Mouse (Mus musculus) CH12.LX (cell line): Measurements from ENCODE around the gene R3hdm2.

Source experiments
- BHLHE40 ChIP-seq: IDR thresholded peaks from 2 replicates; pipeline ENCODE4 v1.6.1; 2011; ENCODE audit warnings: mild to moderate bottlenecking, low read depth, low read length, improper control_type of control experiment
- CHD2 ChIP-seq: IDR thresholded peaks from 2 replicates; pipeline ENCODE4 v1.6.1; 2011; ENCODE audit warnings: low read length, improper control_type of control experiment
- CTCF ChIP-seq, 2 experiments: IDR thresholded peaks in 1 of 2; conservative IDR thresholded peaks in 1 of 2; 2 replicates each; pipeline ENCODE4 v1.5.1; 2011 to 2012; ENCODE audit warnings: low read depth in 2 of 2, low read length in 2 of 2, improper control_type of control experiment in 1 of 2, inconsistent platforms in 1 of 2, mild to moderate bottlenecking in 1 of 2, moderate library complexity in 1 of 2
- MAZ ChIP-seq: IDR thresholded peaks from 2 replicates; pipeline ENCODE4 v1.6.1; 2012; ENCODE audit warnings: low read depth, mild to moderate bottlenecking, inconsistent platforms, low read length, improper control_type of control experiment, moderate library complexity
- POLR2A ChIP-seq: IDR thresholded peaks from 2 replicates; pipeline ENCODE4 v1.6.1; 2011; ENCODE audit warnings: low read depth, mild to moderate bottlenecking, improper control_type of control experiment, low read length
- SMC3 ChIP-seq: IDR thresholded peaks from 2 replicates; pipeline ENCODE4 v1.6.1; 2011; ENCODE audit warnings: low read depth, low read length, improper control_type of control experiment

GRCm38 (mm10) chr10:127425794-127426193 lies 45.7 kb downstream of the R3hdm2 start:
- no peak for TF ChIP-seq CTCF (conservative IDR thresholded peaks at IDR 0.05 in 1 of 2, IDR thresholded peaks at IDR 0.05 in 1 of 2; ENCODE audit: low read depth in 2 of 2, low read length in 2 of 2)
- TF ChIP-seq BHLHE40 = no peak
- TF ChIP-seq SMC3 = no peak
- no peak for TF ChIP-seq MAZ
- TF ChIP-seq CHD2 = no peak
- TF ChIP-seq POLR2A = no peak
